11 mouse cellular contexts compared by ENCODE assay signal in genomic region chr9:118988787-118989580, GRCm38 (mm10).
DNase-seq lines count a peak whose midpoint lies in the region; ATAC-seq lines count a peak whose summit lies in the region.
"Had no signal": no experiment of that assay in that cellular context is flagged by ENCODE, and none has a peak within 500 bp of the region (broad histone marks: within the 10 kb centered on the region; RNA-seq: fewer than 3 reads in every experiment).

No protein-coding gene starts in this region.

- peak; percentile 83 for ATAC-seq in neural tube, embryonic 12.5 days (ENCODE audit: low FRiP score, low read depth)
- ATAC-seq in forebrain, embryonic 11.5 days (replicated peaks; ENCODE audit: low FRiP score), result peak; percentile 89
- ATAC-seq in hindbrain, embryonic 16.5 days, result peak; percentile 79
- peak; percentile 66 for ATAC-seq in neural tube, embryonic 14.5 days (ENCODE audit: low read depth)
- ATAC-seq: CD4-positive, CD25-positive, alpha-beta regulatory T cell, adult 4 months had no signal

- H3K9me3 ChIP-seq in neural tube, embryonic 12.5 days, result no peaks in the 10 kb centered on the region
- H3K9me3 ChIP-seq in forebrain, embryonic 11.5 days (ENCODE audit: control insufficient read depth, low read length), result no peaks in the 10 kb centered on the region
- no peaks in the 10 kb centered on the region for H3K9me3 ChIP-seq in hindbrain, embryonic 16.5 days (ENCODE audit: control insufficient read depth, low read length)
- H3K9me3 ChIP-seq in neural tube, embryonic 14.5 days (ENCODE audit: control insufficient read depth, low read length), result no peaks in the 10 kb centered on the region
- H3K9me3 ChIP-seq: lung, embryonic 15.5 days had no signal

- no peak overlapping the region for H3K9ac ChIP-seq in neural tube, embryonic 12.5 days
- H3K9ac ChIP-seq in forebrain, embryonic 11.5 days (ENCODE audit: low read length), result no peak overlapping the region
- no peak overlapping the region for H3K9ac ChIP-seq in hindbrain, embryonic 16.5 days (ENCODE audit: low read depth, low read length)
- no peak overlapping the region for H3K9ac ChIP-seq in neural tube, embryonic 14.5 days (replicated peaks; ENCODE audit: low read depth, low read length)
- H3K9ac ChIP-seq: lung, embryonic 15.5 days had no signal

- H3K27ac ChIP-seq in neural tube, embryonic 12.5 days, result no peak overlapping the region
- H3K27ac ChIP-seq in forebrain, embryonic 11.5 days (ENCODE audit: low read depth, low read length), result peak overlapping the region; percentile 62; the same call in 1 of the 2 replicates
- H3K27ac ChIP-seq in hindbrain, embryonic 16.5 days (ENCODE audit: low read depth, low read length), result no peak overlapping the region
- no peak overlapping the region for H3K27ac ChIP-seq in neural tube, embryonic 14.5 days (ENCODE audit: low read depth, low read length)
- H3K27ac ChIP-seq: lung, embryonic 15.5 days had no signal

- H3K27me3 ChIP-seq in neural tube, embryonic 12.5 days (replicated peaks), result no peaks in the 10 kb centered on the region
- no peaks in the 10 kb centered on the region for H3K27me3 ChIP-seq in forebrain, embryonic 11.5 days (ENCODE audit: control insufficient read depth, insufficient read depth, low read length)
- no peaks in the 10 kb centered on the region for H3K27me3 ChIP-seq in hindbrain, embryonic 16.5 days (replicated peaks; ENCODE audit: control insufficient read depth, insufficient read depth, low read length)
- no peaks in the 10 kb centered on the region for H3K27me3 ChIP-seq in neural tube, embryonic 14.5 days (ENCODE audit: control insufficient read depth, insufficient read depth, low read length)
- H3K27me3 ChIP-seq: lung, embryonic 15.5 days had no signal

- 0 out of 2 replicates have a peak overlapping the region, but pooled peaks have one; percentile 1 for H3K4me2 ChIP-seq in neural tube, embryonic 12.5 days (replicated peaks)
- H3K4me2 ChIP-seq in forebrain, embryonic 11.5 days (ENCODE audit: low read depth, low read length, severe bottlenecking), result peak overlapping the region; percentile 11; the same call in 1 of the 2 replicates
- H3K4me2 ChIP-seq in hindbrain, embryonic 16.5 days (ENCODE audit: low read length), result no peak overlapping the region
- no peak overlapping the region for H3K4me2 ChIP-seq in neural tube, embryonic 14.5 days (ENCODE audit: low read depth, low read length)
- H3K4me2 ChIP-seq: lung, embryonic 15.5 days had no signal

- 70% methylated on average over 11 of the region's 11 CpGs for WGBS in neural tube, embryonic 12.5 days
- WGBS in forebrain, embryonic 11.5 days, result 60% methylated on average over 11 of the region's 11 CpGs
- 62% methylated on average over 11 of the region's 11 CpGs for WGBS in hindbrain, embryonic 16.5 days
- WGBS in neural tube, embryonic 14.5 days, result 63% methylated on average over 11 of the region's 11 CpGs

- DNase-seq in neural tube, embryonic 10.5 days (ENCODE audit: extremely low spot score, low spot score), result no peak
- peak; percentile 64 for DNase-seq in forebrain, embryonic 11.5 days (ENCODE audit: low spot score)
- DNase-seq in thymus, postnatal 25 days, result no peak
- DNase-seq in urinary bladder, postnatal 36 days (ENCODE audit: low spot score in 2 of 2), result no peak
- no peak for DNase-seq in spleen, postnatal 36 days (ENCODE audit: low spot score in 2 of 2)
- DNase-seq: embryo, embryonic 11 days had no signal

- no peaks in the 10 kb centered on the region for H3K36me3 ChIP-seq in neural tube, embryonic 12.5 days
- H3K36me3 ChIP-seq in forebrain, embryonic 11.5 days (ENCODE audit: control insufficient read depth, insufficient read depth, low read length), result no peaks in the 10 kb centered on the region
- H3K36me3 ChIP-seq in hindbrain, embryonic 16.5 days (ENCODE audit: control insufficient read depth, insufficient read depth, low read length), result no peaks in the 10 kb centered on the region
- H3K36me3 ChIP-seq in neural tube, embryonic 14.5 days (ENCODE audit: control insufficient read depth, insufficient read depth, low read length), result no peaks in the 10 kb centered on the region

- no peak overlapping the region for H3K4me3 ChIP-seq in neural tube, embryonic 12.5 days
- no peak overlapping the region for H3K4me3 ChIP-seq in forebrain, embryonic 11.5 days (ENCODE audit: low read depth, low read length)
- H3K4me3 ChIP-seq in hindbrain, embryonic 16.5 days (ENCODE audit: low read length), result no peak overlapping the region
- no peak overlapping the region for H3K4me3 ChIP-seq in neural tube, embryonic 14.5 days (ENCODE audit: low read depth, low read length)
- H3K4me3 ChIP-seq: lung, embryonic 15.5 days had no signal

- H3K4me1 ChIP-seq in neural tube, embryonic 12.5 days, result peaks cover 27% of the 10 kb centered on the region
- peaks cover 9% of the 10 kb centered on the region for H3K4me1 ChIP-seq in forebrain, embryonic 11.5 days (replicated peaks; ENCODE audit: control insufficient read depth, insufficient read depth, low read length)
- H3K4me1 ChIP-seq in hindbrain, embryonic 16.5 days (ENCODE audit: control insufficient read depth, insufficient read depth, low read depth, low read length), result peaks cover 8% of the 10 kb centered on the region
- H3K4me1 ChIP-seq in neural tube, embryonic 14.5 days (ENCODE audit: control insufficient read depth, insufficient read depth, low read length), result no peaks in the 10 kb centered on the region

Comparison
In these comparisons a context has a peak if more than half of its experiments do, and no peak if none do; other contexts are left out.
1. H3K4me2 ChIP-seq: peak in neural tube, embryonic 12.5 days (single experiment) and forebrain, embryonic 11.5 days (single experiment); none in hindbrain, embryonic 16.5 days (single experiment) and neural tube, embryonic 14.5 days (single experiment).
2. Peak in every context shown above with its lines, with median percentiles within 50 percentile points of each other: ATAC-seq.